Mouse (Mus musculus) limb, embryonic 12.5 days (tissue): ENCODE results near the gene Nat8f7. TPM values are rescaled to one million over a fixed set of nuclear protein-coding genes. Genes with fewer than 3 reads are reported as not detected.
"Not testable (repeated sequence)": the region's sequence is repeated elsewhere in the genome, so short reads cannot be mapped to it uniquely, and the experiment has no call there.

ENCODE experiments used
- ATAC-seq: fragments of 200-750 bp; cut with Nextera tagmentation; 2 replicates; pipeline ENCODE4 v1.8.0; 2017; ENCODE audit warnings: low read depth, moderate TSS enrichment; ENCODE audit not compliant: insufficient number of reproducible peaks, insufficient read depth, low FRiP score, low TSS enrichment
- H3K27ac ChIP-seq: fragments of 300-500 bp; sonication (generic); 2 replicates; pipeline ENCODE4 v1.5.1; 2016; ENCODE audit warnings: mild to moderate bottlenecking, moderate library complexity
- H3K27me3 ChIP-seq: fragments of 300-500 bp; sonication (generic); 2 replicates; pipeline ENCODE4 v1.6.1; 2016; ENCODE audit warnings: mild to moderate bottlenecking, moderate library complexity
- H3K36me3 ChIP-seq: fragments of 300-500 bp; sonication (generic); 2 replicates; pipeline ENCODE4 v1.6.1; 2016; ENCODE audit warnings: mild to moderate bottlenecking, moderate library complexity
- H3K4me1 ChIP-seq: fragments of 300-500 bp; sonication (generic); replicated peaks from 2 replicates; pipeline ENCODE4 v1.6.1; 2016
- H3K4me2 ChIP-seq: fragments of 300-500 bp; sonication (generic); 2 replicates; pipeline ENCODE4 v1.6.1; 2016; ENCODE audit warnings: mild to moderate bottlenecking, moderate library complexity
- H3K4me3 ChIP-seq: fragments of 300-500 bp; sonication (generic); replicated peaks from 2 replicates; pipeline ENCODE4 v1.5.1; 2016; ENCODE audit warnings: mild to moderate bottlenecking
- H3K9ac ChIP-seq: fragments of 300-500 bp; sonication (generic); replicated peaks from 2 replicates; pipeline ENCODE4 v1.6.1; 2016; ENCODE audit warnings: mild to moderate bottlenecking, moderate library complexity
- H3K9me3 ChIP-seq: fragments of 300-500 bp; sonication (generic); 2 replicates; pipeline ENCODE4 v1.6.1; 2016; ENCODE audit warnings: mild to moderate bottlenecking, moderate library complexity
- WGBS: fragments of 180-500 bp; shearing (Covaris S2); methylation state at CpG from one replicate; pipeline ENCODE4 v1.1.7; 2016; 5-methylcytosine and 5-hydroxymethylcytosine counted together
- microRNA-seq: library from miRNA; unstranded; fragments of <30 nt; microRNA quantifications from one replicate; pipeline ENCODE4, GENCODE M21; 2017
- polyA plus RNA-seq: library from polyadenylated mRNA; unstranded; fragments of >200 nt; fragmentation: Nextera tagmentation; extraction: Ambion mirVana; gene quantifications from 2 replicates; pipeline ENCODE4 v1.2.1, GENCODE M21; 2016

The Nat8f7 gene
- polyA plus RNA-seq: not detected in 2 replicates

- 82% methylated on average over 10 of the region's 10 CpGs for WGBS
- not testable (repeated sequence) for H3K27me3 ChIP-seq, ATAC-seq
Observed at GRCm38 (mm10) chr6:85713105-85713504, at the start of gene Nat8f7. Gene Nat8f7 (minus strand): TSS chr6:85713205.

GRCm38 (mm10) chr6:85762678-85763077 is 49.7 kb upstream of the Nat8f7 start:
- not testable (repeated sequence) for H3K9me3 ChIP-seq, ATAC-seq, H3K4me2 ChIP-seq, H3K27me3 ChIP-seq, H3K9ac ChIP-seq, H3K27ac ChIP-seq, H3K36me3 ChIP-seq, H3K4me1 ChIP-seq, H3K4me3 ChIP-seq
- 79% methylated on average over 2 of the region's 2 CpGs for WGBS

More at GRCm38 (mm10) chr6:85713105-85713504, at the start of gene Nat8f7:
- H3K4me1 ChIP-seq, H3K4me3 ChIP-seq, H3K27ac ChIP-seq, H3K36me3 ChIP-seq, H3K9me3 ChIP-seq, H3K4me2 ChIP-seq, H3K9ac ChIP-seq: not testable (repeated sequence)

GRCm38 (mm10) chr6:85755705-85756249 is 42.8 kb upstream of the Nat8f7 start:
- not testable (repeated sequence) for ATAC-seq, H3K4me2 ChIP-seq, H3K9ac ChIP-seq, H3K9me3 ChIP-seq, H3K4me1 ChIP-seq, H3K36me3 ChIP-seq, H3K27me3 ChIP-seq, H3K27ac ChIP-seq, H3K4me3 ChIP-seq
- 57% methylated on average over 3 of the region's 6 CpGs for WGBS

- H3K27ac ChIP-seq, H3K4me1 ChIP-seq, H3K9me3 ChIP-seq, H3K4me2 ChIP-seq, ATAC-seq, H3K27me3 ChIP-seq, H3K9ac ChIP-seq, H3K4me3 ChIP-seq, H3K36me3 ChIP-seq: not testable (repeated sequence)
- WGBS: 88% methylated on average over 1 of the region's 1 CpGs
Observed at GRCm38 (mm10) chr6:85709607-85710006, 3.4 kb downstream of the Nat8f7 start.

- not testable (repeated sequence) for H3K27ac ChIP-seq, H3K36me3 ChIP-seq, ATAC-seq, H3K4me3 ChIP-seq, H3K9me3 ChIP-seq, H3K4me1 ChIP-seq, H3K9ac ChIP-seq, H3K27me3 ChIP-seq, H3K4me2 ChIP-seq
- 88% methylated on average over 5 of the region's 5 CpGs for WGBS
Observed at GRCm38 (mm10) chr6:85709206-85709605, 3.8 kb downstream of the Nat8f7 start.

- not testable (repeated sequence) for H3K9ac ChIP-seq, H3K27ac ChIP-seq, H3K4me3 ChIP-seq, H3K27me3 ChIP-seq, H3K4me2 ChIP-seq, ATAC-seq, H3K36me3 ChIP-seq, H3K9me3 ChIP-seq, H3K4me1 ChIP-seq
- WGBS: 83% methylated on average over 2 of the region's 4 CpGs
Observed at GRCm38 (mm10) chr6:85701943-85702342, 11.1 kb downstream of the Nat8f7 start.

Small RNA genes within 50 kb of the gene (microRNA-seq; reads per million reads assigned to microRNA genes)
- not detected for gene Gm27317

Other genes with a start within 250 kb of the Nat8f7 start
- 1.9 and 2.0 TPM in 2 replicates for gene Fbxo41, start 210.2 kb downstream of the Nat8f7 start, polyA plus RNA-seq
- not detected in 2 replicates for gene Egr4, start 199.6 kb downstream of the Nat8f7 start, polyA plus RNA-seq
- gene Alms1, start 125.7 kb downstream of the Nat8f7 start, polyA plus RNA-seq: 9.0 and 10.3 TPM in 2 replicates
- 0.34 TPM in 1 of 2 replicates, not detected in the other for gene Nat8f3, start 52.5 kb upstream of the Nat8f7 start, polyA plus RNA-seq
- gene Nat8f6, start 107.7 kb upstream of the Nat8f7 start, polyA plus RNA-seq: not detected in 2 replicates
- not detected in 2 replicates for gene Nat8f5, start 107.8 kb upstream of the Nat8f7 start, polyA plus RNA-seq
- gene Nat8, start 118.9 kb upstream of the Nat8f7 start, polyA plus RNA-seq: not detected in 2 replicates
- gene Nat8f2, start 156.0 kb upstream of the Nat8f7 start, polyA plus RNA-seq: not detected in 2 replicates
- 2.1 and 2.9 TPM in 2 replicates for gene Nat8f4, start 191.7 kb upstream of the Nat8f7 start, polyA plus RNA-seq
- gene Tprkb, start 198.7 kb upstream of the Nat8f7 start, polyA plus RNA-seq: 35.5 and 36.6 TPM in 2 replicates
- 4.6 and 4.9 TPM in 2 replicates for gene Nat8f1, start 202.5 kb upstream of the Nat8f7 start, polyA plus RNA-seq
- gene Dusp11, start 248.5 kb upstream of the Nat8f7 start, polyA plus RNA-seq: 46.0 and 49.1 TPM in 2 replicates